12 mouse cellular contexts compared by ENCODE assay signal in genomic region chr2:27381698-27382097, GRCm38 (mm10). TPM values are rescaled to one million over a fixed set of nuclear protein-coding genes. Genes with fewer than 3 reads are reported as not detected.
DNase-seq lines count a peak whose midpoint lies in the region; ATAC-seq and TF ChIP-seq lines count a peak whose summit lies in the region.
"Had no signal": no experiment of that assay in that cellular context is flagged by ENCODE, and none has a peak within 500 bp of the region (broad histone marks: within the 10 kb centered on the region; RNA-seq: fewer than 3 reads in every experiment).

No protein-coding gene starts in this region.

- no peak for TF ChIP-seq EP300 in liver, postnatal 0 days (IDR thresholded peaks at IDR 0.05; ENCODE audit: low read depth)

- H3K4me3 ChIP-seq in intestine, embryonic 15.5 days (replicated peaks): no peak overlapping the region
- H3K4me3 ChIP-seq in intestine, embryonic 16.5 days (ENCODE audit: low read length): no peak overlapping the region
- no peak overlapping the region for H3K4me3 ChIP-seq in heart, embryonic 13.5 days
- no peak overlapping the region for H3K4me3 ChIP-seq in liver, postnatal 0 days (ENCODE audit: low read depth, low read length)
- H3K4me3 ChIP-seq in hindbrain, embryonic 14.5 days (replicated peaks; ENCODE audit: low read length): no peak overlapping the region
- H3K4me3 ChIP-seq: forebrain, embryonic 15.5 days; stomach, embryonic 15.5 days had no signal

- no peak for ATAC-seq in intestine, embryonic 15.5 days
- no peak for ATAC-seq in intestine, embryonic 16.5 days
- ATAC-seq in heart, embryonic 13.5 days (ENCODE audit: extremely low read depth, insufficient number of reproducible peaks, low FRiP score, low TSS enrichment): no peak
- no peak for ATAC-seq in liver, postnatal 0 days
- ATAC-seq in erythroid progenitor cell, adult 5-6 weeks (replicated peaks; ENCODE audit: low FRiP score, poor library complexity, severe bottlenecking): no peak
- no peak for ATAC-seq in hindbrain, embryonic 14.5 days (ENCODE audit: low FRiP score)
- ATAC-seq: CD4-positive, CD25-positive, alpha-beta regulatory T cell, adult 4 months; forebrain, embryonic 15.5 days had no signal

- H3K4me1 ChIP-seq in intestine, embryonic 15.5 days (replicated peaks): peaks cover 20% of the 10 kb centered on the region
- peaks cover 2% of the 10 kb centered on the region; the same call in 1 of the 2 replicates for H3K4me1 ChIP-seq in intestine, embryonic 16.5 days (ENCODE audit: control insufficient read depth, insufficient read depth, low read length)
- peaks cover 43% of the 10 kb centered on the region for H3K4me1 ChIP-seq in heart, embryonic 13.5 days
- H3K4me1 ChIP-seq in liver, postnatal 0 days (ENCODE audit: insufficient read depth): peaks cover 16% of the 10 kb centered on the region
- H3K4me1 ChIP-seq in hindbrain, embryonic 14.5 days (replicated peaks; ENCODE audit: control insufficient read depth, insufficient read depth, low read length): peaks cover 23% of the 10 kb centered on the region

- H3K4me2 ChIP-seq in intestine, embryonic 15.5 days (replicated peaks): no peak overlapping the region
- H3K4me2 ChIP-seq in intestine, embryonic 16.5 days (ENCODE audit: low read depth, low read length): no peak overlapping the region
- H3K4me2 ChIP-seq in heart, embryonic 13.5 days: no peak overlapping the region
- H3K4me2 ChIP-seq in liver, postnatal 0 days (ENCODE audit: low read depth, low read length): no peak overlapping the region
- H3K4me2 ChIP-seq in hindbrain, embryonic 14.5 days (replicated peaks): no peak overlapping the region
- H3K4me2 ChIP-seq: forebrain, embryonic 15.5 days; stomach, embryonic 15.5 days had no signal

- TF ChIP-seq CTCF in liver, postnatal 0 days (IDR thresholded peaks at IDR 0.05; ENCODE audit: low read depth): no peak

- H3K9me3 ChIP-seq in intestine, embryonic 15.5 days: no peaks in the 10 kb centered on the region
- 0 out of 2 replicates have a peak, but pooled peaks cover 3% of the 10 kb centered on the region for H3K9me3 ChIP-seq in intestine, embryonic 16.5 days (ENCODE audit: control insufficient read depth, low read length)
- H3K9me3 ChIP-seq in heart, embryonic 13.5 days: no peaks in the 10 kb centered on the region
- H3K9me3 ChIP-seq in liver, postnatal 0 days (ENCODE audit: low read length): no peaks in the 10 kb centered on the region
- no peaks in the 10 kb centered on the region for H3K9me3 ChIP-seq in hindbrain, embryonic 14.5 days (ENCODE audit: control insufficient read depth, low read length)
- H3K9me3 ChIP-seq: forebrain, embryonic 15.5 days; stomach, embryonic 15.5 days had no signal

- no peak overlapping the region for H3K9ac ChIP-seq in intestine, embryonic 15.5 days
- H3K9ac ChIP-seq in intestine, embryonic 16.5 days (ENCODE audit: low read depth, low read length): no peak overlapping the region
- no peak overlapping the region for H3K9ac ChIP-seq in heart, embryonic 13.5 days
- H3K9ac ChIP-seq in liver, postnatal 0 days (replicated peaks): no peak overlapping the region
- no peak overlapping the region for H3K9ac ChIP-seq in hindbrain, embryonic 14.5 days
- H3K9ac ChIP-seq: forebrain, embryonic 15.5 days; stomach, embryonic 15.5 days had no signal

- H3K27ac ChIP-seq in intestine, embryonic 15.5 days: 0 out of 2 replicates have a peak overlapping the region, but pooled peaks have one; percentile 54
- no peak overlapping the region; the same call in 1 of the 2 replicates for H3K27ac ChIP-seq in intestine, embryonic 16.5 days (ENCODE audit: low read length)
- peak overlapping the region; percentile 78 for H3K27ac ChIP-seq in heart, embryonic 13.5 days (replicated peaks)
- peak overlapping the region; percentile 35; the same call in 1 of the 2 replicates for H3K27ac ChIP-seq in liver, postnatal 0 days (ENCODE audit: low read depth)
- H3K27ac ChIP-seq in hindbrain, embryonic 14.5 days: no peak overlapping the region
- H3K27ac ChIP-seq: forebrain, embryonic 15.5 days; stomach, embryonic 15.5 days had no signal

- no peaks in the 10 kb centered on the region for H3K27me3 ChIP-seq in intestine, embryonic 15.5 days (replicated peaks)
- no peaks in the 10 kb centered on the region for H3K27me3 ChIP-seq in intestine, embryonic 16.5 days (replicated peaks; ENCODE audit: control insufficient read depth, insufficient read depth, low read length)
- H3K27me3 ChIP-seq in heart, embryonic 13.5 days (replicated peaks): peaks cover 25% of the 10 kb centered on the region; the same call in 1 of the 2 replicates
- H3K27me3 ChIP-seq in liver, postnatal 0 days (ENCODE audit: insufficient read depth, low read length): no peaks in the 10 kb centered on the region
- no peaks in the 10 kb centered on the region for H3K27me3 ChIP-seq in hindbrain, embryonic 14.5 days (ENCODE audit: control insufficient read depth, insufficient read depth, low read length)
- H3K27me3 ChIP-seq: forebrain, embryonic 15.5 days; stomach, embryonic 15.5 days had no signal

- H3K36me3 ChIP-seq in intestine, embryonic 15.5 days: no peaks in the 10 kb centered on the region
- H3K36me3 ChIP-seq in intestine, embryonic 16.5 days (ENCODE audit: control insufficient read depth, insufficient read depth, low read length): no peaks in the 10 kb centered on the region
- peaks cover 2% of the 10 kb centered on the region; the same call in 1 of the 2 replicates for H3K36me3 ChIP-seq in heart, embryonic 13.5 days
- peaks cover 2% of the 10 kb centered on the region; the same call in 1 of the 2 replicates for H3K36me3 ChIP-seq in liver, postnatal 0 days (replicated peaks; ENCODE audit: insufficient read depth, low read length)
- H3K36me3 ChIP-seq in hindbrain, embryonic 14.5 days (replicated peaks; ENCODE audit: control insufficient read depth, insufficient read depth): 0 out of 2 replicates have a peak, but pooled peaks cover 7% of the 10 kb centered on the region
- H3K36me3 ChIP-seq: forebrain, embryonic 15.5 days; stomach, embryonic 15.5 days had no signal

- DNase-seq in adipocyte (ENCODE audit: low spot score): peak; percentile 70
- DNase-seq in liver, postnatal 0 days: no peak
- DNase-seq in embryo, embryonic 9.5 days (ENCODE audit: extremely low spot score): no peak
- DNase-seq in hindbrain, embryonic 14.5 days (ENCODE audit: low spot score): no peak
- DNase-seq: cerebellum, postnatal 36 days had no signal

- 47% methylated on average over 4 of the region's 4 CpGs for WGBS in intestine, embryonic 15.5 days
- WGBS in intestine, embryonic 16.5 days: 55% methylated on average over 4 of the region's 4 CpGs
- 45% methylated on average over 4 of the region's 4 CpGs for WGBS in heart, embryonic 13.5 days
- 53% methylated on average over 4 of the region's 4 CpGs for WGBS in liver, postnatal 0 days (ENCODE audit: insufficient replicate concordance)
- WGBS in hindbrain, embryonic 14.5 days: 77% methylated on average over 4 of the region's 4 CpGs

RNA-seq across cellular contexts. Expression of gene Vav2, which starts 45.1 kb away (rescaled TPM):
- 5.4 and 6.1 TPM in 2 replicates for polyA plus RNA-seq in intestine, embryonic 15.5 days (2015; fragmentation: Nextera tagmentation; extraction: Ambion mirVana)
- 4.1 and 4.8 TPM in 2 replicates for polyA plus RNA-seq in intestine, embryonic 16.5 days (2015; fragmentation: Nextera tagmentation; extraction: Ambion mirVana)
- 2.6 and 2.7 TPM in 2 replicates for polyA plus RNA-seq in heart, embryonic 13.5 days (2015; fragmentation: Nextera tagmentation; extraction: Ambion mirVana)
- 5.4 and 6.3 TPM in 2 replicates for polyA plus RNA-seq in liver, postnatal 0 days (2015; fragmentation: Nextera tagmentation; extraction: Ambion mirVana)
- total RNA-seq in erythroid progenitor cell, adult 5-6 weeks (2015; ENCODE audit: low replicate concordance): 1.7 and 3.6 TPM in 2 replicates
- total RNA-seq in erythroid progenitor cell, adult 5-6 weeks (2017; ENCODE audit: low replicate concordance): 2.2 and 10.7 TPM in 2 replicates
- 15.0 and 16.0 TPM in 2 replicates for polyA plus RNA-seq in hindbrain, embryonic 14.5 days (2014; fragmentation: Nextera tagmentation; extraction: Ambion mirVana)

Comparison
In these comparisons a context has a peak if more than half of its experiments do, and no peak if none do; other contexts are left out.
1. H3K27ac ChIP-seq: peak in intestine, embryonic 15.5 days (single experiment), heart, embryonic 13.5 days (single experiment) and liver, postnatal 0 days (single experiment); none in intestine, embryonic 16.5 days (single experiment) and hindbrain, embryonic 14.5 days (single experiment).